Mouse (Mus musculus): ENCODE measurements at regions not wholly inside any gene's neighbourhood (a gene's known extent, or its start where the extent isn't known, plus 50 kb on each side); places are given as distances from the start of the nearest gene placed in this dataset.
A peak's percentile ranks its signal among the peaks of the same experiment; 100 is the strongest.

DNA sequence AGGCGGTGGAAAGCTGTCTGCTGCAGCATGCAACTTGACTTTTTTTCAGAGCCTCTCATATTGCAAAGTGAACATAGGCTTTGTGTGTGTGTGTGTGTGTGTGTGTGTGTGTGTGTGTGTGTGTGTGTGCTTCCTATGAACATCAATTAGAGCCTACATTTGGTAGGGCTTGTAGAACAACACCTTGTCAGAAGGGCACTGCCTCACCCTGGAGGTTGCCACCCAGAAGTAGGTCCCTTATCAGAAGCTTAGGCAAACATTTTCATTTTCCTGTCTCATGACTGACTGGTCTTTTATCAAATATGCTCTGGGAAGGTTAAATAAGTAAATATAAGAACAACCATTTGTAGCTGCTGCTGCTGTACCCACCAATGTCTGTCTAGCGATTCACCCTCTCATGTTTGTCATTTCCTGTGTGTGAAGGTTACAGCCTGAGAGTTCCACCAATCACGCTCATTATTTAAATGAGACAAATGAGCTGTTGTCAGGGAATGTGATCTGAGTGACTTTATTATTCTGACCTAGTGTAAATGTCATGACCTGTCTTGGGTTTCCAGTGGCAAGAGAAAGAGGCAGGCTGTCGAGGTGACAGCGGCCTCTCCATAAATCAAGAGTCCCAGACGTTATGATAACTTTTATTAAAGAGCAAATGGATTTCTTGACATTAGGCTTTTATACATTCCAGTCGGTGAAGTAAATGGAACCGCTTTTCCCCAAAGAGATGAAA is 310.1 kb downstream of the Irx1 start:
- peak; percentile 5 for DNase-seq

DNA sequence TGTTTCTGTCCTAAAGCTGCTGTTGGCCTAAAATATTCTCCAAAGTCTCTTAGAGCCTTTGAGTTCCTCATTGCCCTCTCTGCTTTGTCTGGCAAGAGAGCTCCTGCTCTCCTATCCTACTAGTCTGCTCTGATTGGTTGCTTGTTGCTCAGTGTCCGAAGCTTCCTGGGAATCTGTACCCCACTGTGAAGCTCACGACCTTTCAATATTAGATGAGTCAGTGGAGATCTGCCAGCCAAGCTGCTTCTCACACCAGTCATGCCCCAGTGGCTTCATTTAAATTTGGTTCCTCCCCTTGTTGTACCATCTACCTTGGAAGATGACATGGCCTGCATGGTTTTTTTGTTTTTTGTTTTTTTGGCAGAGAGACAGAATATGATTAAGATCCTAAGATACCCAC is 313.6 kb downstream of the Irx1 start:
- no peak for DNase-seq

DNA sequence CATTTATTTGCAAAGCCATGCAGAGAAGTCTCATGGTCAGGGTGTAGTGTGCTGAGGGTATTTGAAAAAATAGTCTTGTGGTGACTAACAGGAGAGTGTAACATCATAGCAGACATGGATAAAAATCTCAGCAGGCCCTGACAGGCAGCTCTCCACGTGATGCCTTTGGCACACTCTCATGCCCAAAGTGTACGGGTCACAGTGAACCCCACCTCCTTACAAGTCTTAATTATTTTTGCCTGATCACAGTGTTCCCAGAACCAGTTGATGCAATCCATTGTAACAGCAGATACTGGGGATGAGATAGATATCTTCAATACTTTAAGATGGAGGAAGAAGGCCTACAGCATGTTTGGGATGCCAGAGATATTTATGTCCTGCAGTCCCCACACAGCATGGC is 314.5 kb downstream of the Irx1 start:
- DNase-seq: no peak

DNA sequence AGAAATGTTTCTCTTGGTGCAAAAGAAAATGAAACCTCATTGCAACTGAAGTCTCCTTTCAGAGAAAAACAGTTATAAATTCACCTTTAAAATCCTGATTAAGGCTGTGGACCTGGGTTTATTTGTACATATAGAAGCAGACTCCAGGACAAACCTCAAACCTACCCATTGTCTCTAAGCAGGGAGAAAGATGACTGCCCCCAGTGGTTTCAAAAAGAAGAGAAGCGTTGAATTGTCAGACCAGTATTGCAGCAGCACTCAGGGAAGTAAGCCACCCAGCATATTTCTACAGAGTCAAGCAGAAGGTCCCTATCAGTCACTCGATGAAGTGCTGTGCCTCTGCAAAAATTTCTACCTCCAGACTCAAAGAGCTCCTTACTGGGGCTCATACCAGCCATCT is 332.1 kb downstream of the Irx1 start:
- no peak for DNase-seq

DNA sequence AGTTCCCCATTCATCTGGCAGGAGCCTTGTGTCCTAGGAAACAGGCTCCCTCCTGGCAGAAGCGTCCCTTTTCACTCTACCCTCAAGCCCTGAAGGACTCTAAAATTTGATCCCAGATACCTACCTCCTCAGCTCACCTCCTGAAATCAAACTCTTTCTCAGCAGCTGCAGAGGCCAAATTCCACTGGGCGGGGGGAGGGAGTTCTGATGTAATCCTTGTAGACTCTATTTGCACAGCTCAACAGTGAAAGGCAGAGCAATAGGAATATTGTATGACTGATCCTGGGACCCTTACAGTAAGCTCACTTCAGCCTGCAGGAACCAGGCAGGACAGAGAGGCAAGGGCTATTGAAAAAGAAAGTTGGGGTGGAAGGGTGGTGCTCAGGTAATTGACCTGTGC is 346.3 kb downstream of the Irx1 start:
- DNase-seq: no peak

DNA sequence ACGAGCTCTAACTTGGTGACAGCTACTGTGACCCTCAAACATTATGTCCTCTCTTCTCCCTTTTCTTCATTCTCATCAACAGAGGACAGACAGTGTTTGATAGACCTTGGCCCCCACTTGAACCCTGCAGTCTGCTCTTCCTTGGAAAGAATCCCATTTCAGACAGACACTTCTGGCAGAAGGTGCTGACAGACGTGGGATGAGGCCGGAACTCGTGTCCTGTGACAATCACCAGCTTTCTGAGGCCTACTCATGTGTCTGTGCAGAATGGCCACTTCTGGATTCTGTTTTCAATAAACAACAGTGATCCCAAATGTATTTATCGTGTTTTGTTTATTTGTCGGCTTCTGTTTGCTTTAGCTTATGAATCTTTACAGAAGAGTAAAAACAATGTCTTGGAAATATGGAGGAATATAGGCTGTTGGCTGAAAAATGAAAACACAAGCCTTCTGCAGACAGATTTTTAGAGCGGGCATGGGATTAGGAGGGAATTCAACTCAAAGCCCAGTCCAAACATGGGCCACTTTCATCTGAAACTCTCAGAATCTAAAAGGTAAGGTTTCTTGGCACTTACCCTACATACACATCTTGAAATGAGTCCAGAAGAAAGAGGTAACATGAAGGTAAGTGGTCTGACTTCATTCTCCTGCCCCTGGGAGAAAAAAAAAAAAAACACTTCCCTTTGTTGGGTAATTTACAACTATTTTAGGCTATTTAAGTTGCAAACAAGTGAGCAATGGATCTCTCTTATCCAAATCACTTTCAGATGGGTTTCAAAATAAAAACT is 350.9 kb downstream of the Irx1 start:
- DNase-seq: no peak

DNA sequence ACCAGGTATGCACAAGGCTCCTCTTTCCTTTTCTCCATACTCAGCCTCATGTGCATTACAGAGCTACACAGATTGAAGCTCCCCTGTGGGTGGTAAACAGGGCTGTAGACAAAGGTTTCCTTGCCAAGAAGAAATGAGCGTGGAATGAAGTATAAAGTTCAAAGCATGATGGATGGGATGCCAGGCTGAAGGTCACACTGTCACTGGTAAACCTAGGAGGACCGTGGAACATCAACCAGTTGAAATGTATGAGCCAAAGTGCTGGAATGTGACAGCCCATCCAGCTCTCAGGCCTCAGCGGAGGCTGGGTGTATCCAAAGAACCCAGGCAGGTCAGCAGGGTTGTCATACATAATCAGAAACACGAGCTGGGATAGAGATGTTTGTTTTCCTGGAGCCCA is 381.0 kb downstream of the Irx1 start:
- DNase-seq: peak; percentile 7

DNA sequence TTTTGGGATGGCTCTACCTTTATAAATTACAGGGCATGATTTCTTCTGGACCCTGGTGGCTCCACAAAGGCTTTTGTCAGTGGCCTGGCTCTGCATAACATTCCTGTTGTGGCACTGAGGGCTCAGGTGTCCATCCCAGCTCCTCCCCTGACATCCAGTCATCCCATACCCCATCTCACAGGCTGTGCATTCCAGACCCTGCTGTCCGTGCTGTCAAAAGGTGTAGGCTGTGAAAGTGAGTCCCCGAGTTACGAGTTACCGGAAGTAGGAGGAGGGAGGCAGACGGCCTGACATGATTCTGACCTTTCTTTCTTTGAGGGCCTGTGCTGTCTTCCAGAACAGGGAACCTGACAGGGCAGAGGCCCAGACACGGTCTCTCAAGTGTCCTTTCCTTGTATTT is 397.6 kb downstream of the Irx1 start:
- DNase-seq: no peak

DNA sequence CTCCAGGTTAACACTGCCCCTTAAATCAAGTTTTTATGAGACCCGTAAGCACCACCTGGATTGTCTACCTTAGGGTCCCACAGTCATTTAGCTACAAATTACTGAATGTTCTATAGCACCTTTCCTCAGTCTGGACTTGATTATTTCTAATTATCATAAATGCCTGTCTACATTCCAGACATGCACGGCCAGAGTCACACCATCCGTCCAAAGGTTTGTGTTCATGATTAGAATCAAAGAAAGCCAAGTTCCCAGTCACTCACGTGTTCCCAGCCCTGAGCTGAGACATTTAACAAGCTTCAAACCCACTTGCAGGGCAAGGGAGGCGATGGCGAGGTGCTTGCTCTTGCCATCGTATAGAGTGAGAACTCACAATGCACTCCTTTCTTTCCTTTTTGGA is 398.1 kb downstream of the Irx1 start:
- peak; percentile 55 for DNase-seq

DNA sequence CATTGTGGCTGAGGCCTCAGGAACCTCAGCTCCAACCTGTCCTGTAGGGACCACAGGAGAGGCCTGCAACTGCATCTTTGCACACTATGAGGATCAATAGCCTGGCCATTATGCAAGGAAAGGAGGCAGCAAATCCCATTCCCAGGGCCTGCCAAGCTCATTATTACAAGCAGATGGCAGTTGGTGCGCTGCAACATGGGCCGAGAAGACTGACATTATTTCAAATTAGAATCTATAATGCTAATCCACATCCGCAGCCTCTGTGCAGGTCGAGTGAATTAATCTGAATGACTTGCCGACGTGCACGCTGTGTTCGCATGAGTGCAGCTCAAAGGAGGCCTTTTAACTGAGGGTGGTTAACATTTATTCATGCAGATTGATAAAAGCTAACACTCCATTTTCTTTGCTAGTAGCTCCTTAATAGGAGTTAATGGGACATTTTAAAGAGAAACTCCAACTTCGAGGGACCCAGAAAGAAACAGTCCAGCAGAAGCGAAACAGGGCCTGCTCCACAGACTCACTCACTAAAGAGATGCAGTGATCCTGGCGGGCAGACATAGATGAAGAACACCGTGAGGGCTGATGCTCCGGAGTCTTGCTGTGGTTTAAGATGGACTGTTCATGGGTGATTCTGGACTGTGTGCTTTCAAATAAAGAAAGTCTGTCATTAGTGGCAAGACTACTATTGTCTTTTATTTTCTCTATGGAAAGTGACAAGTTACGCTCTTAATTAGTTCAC is 404.9 kb downstream of the Irx1 start:
- DNase-seq: no peak

DNA sequence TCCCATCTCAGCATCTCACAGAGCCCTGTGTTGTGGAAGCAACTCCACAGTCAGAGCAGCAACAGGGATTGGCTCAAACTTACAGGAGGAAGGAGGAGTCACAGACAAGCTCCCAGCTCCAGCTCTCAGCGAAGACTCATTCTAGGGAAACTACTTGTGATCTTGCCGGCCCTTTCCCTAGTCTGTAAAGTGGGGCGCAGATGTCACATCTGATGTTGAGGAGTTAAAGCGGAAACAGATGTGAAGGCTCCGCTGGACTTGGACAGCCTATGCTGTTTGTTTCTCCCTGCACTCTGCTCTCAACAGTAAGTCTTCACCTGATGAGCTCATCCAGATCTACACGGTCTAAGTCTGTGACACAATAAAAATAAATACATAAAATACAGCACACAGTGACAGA is 408.1 kb downstream of the Irx1 start:
- DNase-seq: no peak

DNA sequence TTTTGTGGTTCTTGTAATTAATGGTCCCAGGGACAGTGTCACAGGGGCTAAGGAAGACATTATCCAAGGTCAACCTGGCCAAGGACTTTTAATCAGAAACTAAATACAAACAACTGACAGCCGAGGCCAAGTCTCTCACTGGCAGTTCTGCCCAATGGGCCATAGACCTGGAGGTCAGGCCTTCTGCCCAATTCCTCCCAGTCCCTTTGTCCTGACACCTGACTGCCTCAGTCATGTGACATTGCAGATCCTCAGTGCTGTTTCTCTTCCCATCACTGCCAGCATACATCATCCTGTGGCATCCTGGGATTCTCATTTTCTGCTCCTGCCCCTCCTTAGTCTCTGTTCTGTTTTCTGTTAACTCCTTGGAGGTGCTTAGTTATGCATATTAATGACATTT is 413.4 kb downstream of the Irx1 start:
- peak; percentile 27 for DNase-seq

DNA sequence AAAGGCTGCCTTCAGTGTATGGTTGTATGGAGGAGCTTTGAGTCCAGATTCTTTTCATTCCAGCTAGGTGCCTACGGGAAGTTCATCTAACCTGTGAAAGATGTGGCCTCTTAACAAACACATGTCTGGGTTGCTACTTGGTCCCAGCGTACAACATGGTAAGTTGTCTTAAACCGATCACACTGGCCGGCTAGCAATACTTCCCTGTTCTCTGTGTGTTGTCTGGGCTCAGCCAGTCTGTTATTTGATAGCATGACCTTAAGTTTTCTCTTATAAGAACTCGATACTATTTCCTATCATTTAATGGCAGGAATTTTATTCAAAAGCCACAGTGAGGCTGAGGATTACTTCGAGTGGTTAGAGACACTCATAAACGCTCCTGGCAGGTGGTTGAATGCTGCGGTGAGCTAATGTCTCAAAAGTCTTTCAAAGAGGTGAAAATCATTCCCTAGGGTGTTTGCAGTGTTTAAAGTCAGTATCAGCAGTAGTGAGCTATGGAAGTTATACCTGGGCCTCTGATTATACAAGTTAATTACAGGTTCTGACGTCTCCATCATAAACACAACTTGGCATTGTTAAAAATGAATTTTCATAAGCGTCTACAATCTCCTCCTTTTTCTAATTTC is 414.2 kb downstream of the Irx1 start:
- DNase-seq: no peak

DNA sequence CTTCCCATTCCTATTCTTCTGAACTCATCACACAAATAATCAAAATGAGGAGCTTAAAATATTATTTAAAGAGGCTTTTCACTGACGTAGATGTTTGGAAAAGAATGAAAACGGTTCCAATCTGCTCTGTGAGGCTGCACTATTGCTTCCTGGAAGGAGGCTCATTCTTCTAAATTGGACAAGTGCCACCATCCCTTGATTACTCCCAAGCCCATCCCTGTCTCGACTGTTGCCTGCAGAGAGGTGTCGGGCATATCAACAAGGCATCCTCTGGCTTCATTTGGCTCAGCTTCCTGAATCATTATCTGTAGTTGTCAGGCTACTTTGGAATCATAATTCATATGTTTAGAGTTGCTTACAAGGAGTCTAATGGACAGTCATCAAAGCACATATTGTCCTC is 425.3 kb downstream of the Irx1 start:
- DNase-seq: no peak

DNA sequence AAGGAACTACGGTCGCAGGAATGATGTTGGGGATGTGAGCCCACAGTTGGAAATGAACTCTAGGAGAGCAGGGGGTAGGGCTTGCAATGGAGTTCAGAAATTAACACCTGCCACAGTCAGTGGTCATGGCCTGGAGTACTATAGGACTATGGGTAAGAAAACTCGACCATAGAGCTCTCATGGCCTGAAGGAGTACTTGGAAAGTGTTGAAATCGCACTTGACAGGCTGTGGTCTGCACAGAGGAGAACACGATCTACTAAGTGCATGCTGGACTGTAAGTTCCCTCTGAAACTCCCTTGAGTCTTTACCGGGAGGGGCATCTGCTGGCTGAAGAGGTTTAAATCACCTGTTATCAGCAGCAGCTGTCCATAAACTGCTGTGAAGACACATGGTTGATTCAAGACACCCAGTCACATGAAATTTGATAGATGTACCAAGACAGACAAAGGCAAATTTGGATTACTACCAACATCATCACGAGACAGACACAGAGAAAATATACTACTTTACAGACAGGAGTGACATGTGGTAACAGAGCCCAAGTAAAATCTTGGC is 430.6 kb downstream of the Irx1 start:
- no peak for DNase-seq

DNA sequence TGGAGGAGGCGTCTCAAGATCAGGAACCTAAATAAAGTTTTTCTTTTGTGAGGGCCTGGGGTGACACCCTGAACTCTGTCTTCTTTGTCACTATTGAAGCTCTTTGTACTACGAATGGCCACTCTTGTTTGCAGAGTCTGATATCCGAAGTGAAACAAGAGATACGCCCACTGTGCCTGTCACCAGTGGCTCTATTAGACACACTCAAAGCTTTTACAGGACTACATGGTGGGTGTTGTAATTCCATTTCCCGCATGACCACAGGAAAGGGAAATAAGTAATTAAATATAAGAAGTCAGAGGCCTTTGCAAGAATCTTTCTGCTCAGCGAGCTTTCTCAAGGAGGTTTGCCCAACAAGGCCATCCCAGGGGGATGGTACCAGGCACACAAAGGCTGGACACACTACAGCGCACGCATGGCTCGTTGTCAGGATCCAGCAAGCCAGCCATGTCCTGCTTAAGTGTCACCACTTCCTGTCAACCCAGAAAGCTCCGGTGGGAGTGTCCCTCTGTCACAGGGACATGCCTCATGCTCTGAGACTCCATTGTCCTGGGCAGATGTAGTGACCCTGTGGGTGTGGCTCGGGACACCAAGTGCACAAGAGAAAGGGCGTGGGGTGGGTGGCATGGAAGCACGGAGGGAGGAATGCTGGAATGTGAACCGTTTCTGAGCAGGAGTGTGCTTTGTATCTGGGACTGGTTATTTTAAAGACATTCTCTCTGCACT is 434.0 kb downstream of the Irx1 start:
- DNase-seq: no peak

DNA sequence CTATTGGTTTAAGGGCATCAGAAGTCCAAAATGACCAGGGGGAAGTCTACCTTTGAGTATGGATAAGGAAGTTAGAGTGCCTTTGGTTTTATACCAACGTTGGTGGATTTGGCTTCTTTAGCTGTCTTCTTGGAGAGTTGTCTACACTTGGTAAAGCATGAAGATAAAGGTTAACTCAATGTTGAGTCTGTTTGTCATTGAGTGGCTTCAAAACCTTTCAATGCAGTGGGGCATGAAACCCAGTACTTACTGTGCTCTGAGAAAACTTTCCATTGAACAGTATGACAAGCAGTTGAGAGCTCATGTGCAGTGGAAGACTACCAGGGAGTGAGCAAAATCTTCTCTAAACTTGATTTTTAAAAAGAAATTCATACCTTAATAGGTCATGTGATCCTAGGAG is 445.7 kb downstream of the Irx1 start:
- no peak for DNase-seq

DNA sequence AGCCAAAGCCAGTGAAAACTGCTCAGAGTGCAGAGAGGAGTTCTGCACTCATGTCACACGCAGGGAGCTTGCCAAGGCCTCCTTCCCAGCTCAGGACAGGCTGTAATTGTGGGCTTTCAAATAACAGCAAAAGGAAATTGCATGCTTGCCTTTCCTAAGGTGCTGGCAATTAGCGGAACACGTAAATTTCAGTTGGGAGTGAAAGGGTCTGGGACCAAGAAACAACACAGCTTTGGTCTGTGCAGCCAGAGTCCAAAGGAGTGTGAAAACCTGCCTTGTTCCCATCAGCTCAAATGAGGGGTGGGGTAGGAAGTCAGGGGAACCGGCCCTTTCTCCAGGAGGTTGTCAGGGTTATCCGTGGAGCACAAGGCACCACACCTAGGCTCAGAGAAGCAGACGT is 450.3 kb downstream of the Irx1 start:
- DNase-seq: no peak

DNA sequence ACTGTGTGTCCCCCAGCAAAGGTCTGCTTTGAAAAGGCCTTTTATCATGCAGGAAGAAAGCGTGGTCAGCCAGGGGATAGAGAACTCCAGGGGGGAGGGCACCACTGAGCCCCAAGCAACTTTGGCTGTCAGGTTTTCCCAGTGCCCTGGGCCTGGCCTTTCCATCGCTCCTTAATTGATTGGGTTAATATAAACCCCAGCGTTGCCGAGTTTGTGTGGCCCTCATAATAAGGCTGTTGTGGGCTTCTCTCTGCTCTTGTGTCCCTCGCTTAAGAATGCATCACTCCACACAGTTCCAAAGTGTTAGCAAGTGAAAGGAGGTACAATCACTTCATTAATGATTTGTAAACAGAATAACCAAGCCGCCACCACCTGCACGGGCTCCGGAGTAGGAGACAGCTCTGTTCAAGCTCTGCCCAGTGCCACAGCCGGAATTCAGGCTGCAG is 455.5 kb downstream of the Irx1 start:
- DNase-seq: peak; percentile 44

DNA sequence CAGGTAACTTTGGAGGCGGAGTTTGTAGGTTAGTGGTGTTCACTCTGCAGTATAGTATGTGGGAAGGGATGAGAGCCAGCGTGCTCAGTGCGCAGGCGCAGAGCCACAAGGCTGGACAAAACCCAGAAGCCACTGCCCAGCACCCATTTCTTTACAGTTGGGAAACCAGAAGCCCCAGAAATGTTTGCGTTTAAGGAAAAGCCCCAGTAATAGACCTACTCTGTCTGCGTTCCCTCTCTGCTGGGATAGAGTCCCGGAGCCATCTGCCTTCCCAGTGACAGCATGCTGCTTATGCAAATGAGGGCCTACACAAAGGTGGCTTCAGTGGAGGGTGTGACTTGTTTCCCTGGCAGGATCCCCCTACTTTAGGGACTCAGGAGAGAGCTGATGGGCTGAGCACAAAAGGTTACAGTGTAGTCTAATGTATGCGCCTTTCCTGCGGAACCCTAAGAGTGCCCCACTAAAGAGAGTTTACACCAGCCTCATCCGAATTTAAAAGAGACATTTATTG is 456.0 kb downstream of the Irx1 start:
- DNase-seq: peak; percentile 67

DNA sequence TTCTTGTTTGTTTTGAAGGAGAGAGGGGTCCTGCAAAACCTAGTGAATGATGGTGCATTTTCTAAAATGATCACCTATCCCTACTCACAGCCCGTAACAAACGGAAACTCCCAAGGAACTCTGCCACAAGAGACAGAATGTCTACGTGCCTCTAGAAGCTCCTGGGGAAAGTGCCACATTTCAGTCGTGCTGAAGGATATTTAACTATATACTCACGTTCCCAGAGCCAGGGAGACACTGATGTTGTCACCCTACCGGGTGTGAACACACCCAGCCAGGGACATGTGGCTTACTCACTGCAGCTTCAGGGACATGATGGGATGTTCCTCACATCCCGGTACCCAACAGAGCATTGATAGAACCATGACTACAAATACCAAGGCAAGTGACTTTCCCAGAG is 456.7 kb downstream of the Irx1 start:
- DNase-seq: no peak

DNA sequence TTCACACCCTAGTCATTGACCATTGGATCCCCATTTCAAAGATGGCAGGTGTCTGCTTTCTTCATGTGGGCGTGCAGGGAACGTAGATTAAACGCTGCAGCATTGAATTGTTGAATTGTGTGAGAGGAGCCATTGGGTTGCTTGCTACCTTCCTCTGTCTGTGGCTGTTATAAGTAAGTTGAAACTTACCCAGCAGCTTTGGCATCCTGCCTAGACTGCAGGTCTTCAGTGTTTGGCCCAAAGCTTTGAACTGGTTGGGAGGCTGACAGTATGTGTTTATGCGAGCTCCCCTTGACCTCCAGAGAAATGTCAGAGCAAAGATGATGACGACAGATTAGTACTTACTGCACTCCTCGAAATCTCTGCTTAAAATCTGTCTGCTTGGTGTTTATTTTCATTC is 473.8 kb downstream of the Irx1 start:
- peak; percentile 18 for DNase-seq
